16 mouse cellular contexts compared by ENCODE assay signal in genomic region chr17:73708451-73708850, GRCm38 (mm10). TPM values are rescaled to one million over a fixed set of nuclear protein-coding genes. Genes with fewer than 3 reads are reported as not detected.
A peak's percentile ranks its signal among the peaks of the same experiment; 100 is the strongest.
DNase-seq lines count a peak whose midpoint lies in the region; ATAC-seq lines count a peak whose summit lies in the region.
"Had no signal": no experiment of that assay in that cellular context is flagged by ENCODE, and none has a peak within 500 bp of the region (broad histone marks: within the 10 kb centered on the region; RNA-seq: fewer than 3 reads in every experiment).

No protein-coding gene starts in this region.

- peak overlapping the region; percentile 88 for H3K4me2 ChIP-seq in midbrain, embryonic 13.5 days (replicated peaks)
- H3K4me2 ChIP-seq in midbrain, embryonic 11.5 days = no peak overlapping the region
- peak overlapping the region; percentile 80 for H3K4me2 ChIP-seq in neural tube, embryonic 14.5 days (ENCODE audit: low read depth, low read length)

- intact Hi-C loops in heart, postnatal 14 days (cut with DNase I) = no loop called here

- H3K9ac ChIP-seq in midbrain, embryonic 13.5 days (replicated peaks) = no peak overlapping the region
- no peak overlapping the region for H3K9ac ChIP-seq in midbrain, embryonic 11.5 days (ENCODE audit: low read length)
- H3K9ac ChIP-seq in neural tube, embryonic 14.5 days (replicated peaks; ENCODE audit: low read depth, low read length) = no peak overlapping the region
- H3K9ac ChIP-seq: lung, embryonic 15.5 days had no signal

- ATAC-seq in midbrain, embryonic 13.5 days = no peak
- ATAC-seq in midbrain, embryonic 11.5 days (ENCODE audit: low FRiP score) = no peak
- no peak for ATAC-seq in neural tube, embryonic 14.5 days (ENCODE audit: low read depth)
- no peak for ATAC-seq in activated CD4-positive, CD25-positive, alpha-beta regulatory T cell, adult 4 months
- ATAC-seq: intestine, embryonic 16.5 days had no signal

- no peaks in the 10 kb centered on the region for H3K9me3 ChIP-seq in midbrain, embryonic 13.5 days
- peaks cover 2% of the 10 kb centered on the region; the same call in 1 of the 2 replicates for H3K9me3 ChIP-seq in midbrain, embryonic 11.5 days (ENCODE audit: control insufficient read depth, low read length)
- H3K9me3 ChIP-seq in neural tube, embryonic 14.5 days (ENCODE audit: control insufficient read depth, low read length) = no peaks in the 10 kb centered on the region
- H3K9me3 ChIP-seq: lung, embryonic 15.5 days had no signal

- peaks cover 40% of the 10 kb centered on the region for H3K27me3 ChIP-seq in midbrain, embryonic 13.5 days
- H3K27me3 ChIP-seq in midbrain, embryonic 11.5 days (ENCODE audit: control insufficient read depth, insufficient read depth, low read length) = peaks cover 21% of the 10 kb centered on the region
- H3K27me3 ChIP-seq in neural tube, embryonic 14.5 days (ENCODE audit: control insufficient read depth, insufficient read depth, low read length) = no peaks in the 10 kb centered on the region

- H3K4me3 ChIP-seq in midbrain, embryonic 13.5 days (replicated peaks) = peak overlapping the region; percentile 63; the same call in 1 of the 2 replicates
- H3K4me3 ChIP-seq in midbrain, embryonic 11.5 days (ENCODE audit: low read depth, low read length) = no peak overlapping the region
- peak overlapping the region; percentile 69 for H3K4me3 ChIP-seq in neural tube, embryonic 14.5 days (ENCODE audit: low read depth, low read length)
- H3K4me3 ChIP-seq: lung, embryonic 15.5 days had no signal

- peaks cover 25% of the 10 kb centered on the region for H3K4me1 ChIP-seq in midbrain, embryonic 13.5 days (replicated peaks)
- H3K4me1 ChIP-seq in midbrain, embryonic 11.5 days (ENCODE audit: control insufficient read depth, insufficient read depth, low read length) = peaks cover 5% of the 10 kb centered on the region; the same call in 1 of the 2 replicates
- peaks cover 16% of the 10 kb centered on the region for H3K4me1 ChIP-seq in neural tube, embryonic 14.5 days (ENCODE audit: control insufficient read depth, insufficient read depth, low read length)

- WGBS in midbrain, embryonic 13.5 days = 90% methylated on average over 6 of the region's 6 CpGs
- 90% methylated on average over 6 of the region's 6 CpGs for WGBS in midbrain, embryonic 11.5 days
- 87% methylated on average over 6 of the region's 6 CpGs for WGBS in neural tube, embryonic 14.5 days

- DNase-seq in heart, adult 11 months = peak; percentile 67
- no peak for DNase-seq in heart, postnatal 14 days
- DNase-seq in midbrain, embryonic 11.5 days (ENCODE audit: low spot score, missing footprints) = no peak
- peak; percentile 17 to 39 for DNase-seq in kidney, adult 8-10 months
- no peak for DNase-seq in left cerebral cortex, adult 11 months (ENCODE audit: low spot score)
- DNase-seq: gastrocnemius, adult 2 months; heart, postnatal 10 days; layer of hippocampus, adult 9-11 months; spleen, adult 18-20 months; thymus, postnatal 4 days had no signal

- H3K36me3 ChIP-seq in midbrain, embryonic 13.5 days = no peaks in the 10 kb centered on the region
- no peaks in the 10 kb centered on the region for H3K36me3 ChIP-seq in midbrain, embryonic 11.5 days (ENCODE audit: control insufficient read depth, insufficient read depth, low read length)
- no peaks in the 10 kb centered on the region for H3K36me3 ChIP-seq in neural tube, embryonic 14.5 days (ENCODE audit: control insufficient read depth, insufficient read depth, low read length)
- H3K36me3 ChIP-seq: embryonic facial prominence, embryonic 10.5 days; lung, embryonic 15.5 days had no signal

- peak overlapping the region; percentile 21; the same call in 1 of the 2 replicates for H3K27ac ChIP-seq in midbrain, embryonic 13.5 days
- no peak overlapping the region for H3K27ac ChIP-seq in midbrain, embryonic 11.5 days (ENCODE audit: low read depth, low read length)
- H3K27ac ChIP-seq in neural tube, embryonic 14.5 days (ENCODE audit: low read depth, low read length) = no peak overlapping the region
- H3K27ac ChIP-seq: embryonic facial prominence, embryonic 10.5 days; gastrocnemius, adult 2 months; lung, embryonic 15.5 days had no signal

RNA-seq across cellular contexts. Expression of gene Galnt14, which starts 1.8 kb away (rescaled TPM):
- total RNA-seq in heart, postnatal 14 days (2021) = not detected
- 16.0 and 16.9 TPM in 2 replicates for polyA plus RNA-seq in midbrain, embryonic 13.5 days (2015; fragmentation: Nextera tagmentation; extraction: Ambion mirVana)
- polyA plus RNA-seq in midbrain, embryonic 11.5 days (2014; fragmentation: Nextera tagmentation; extraction: Ambion mirVana) = 4.2 and 4.7 TPM in 2 replicates
- polyA plus RNA-seq in neural tube, embryonic 14.5 days (2014; fragmentation: Nextera tagmentation; extraction: Ambion mirVana) = 28.9 and 34.9 TPM in 2 replicates
- under 1 TPM; 0.48 to 0.79 TPM for polyA plus RNA-seq in activated CD4-positive, CD25-positive, alpha-beta regulatory T cell, adult 4 months (2017; shearing (Covaris generic))
- total RNA-seq: gastrocnemius, adult 2 months had no signal

Comparison
In these comparisons a context has a peak if more than half of its experiments do, and no peak if none do; other contexts are left out.
1. DNase-seq: peak in heart, adult 11 months (single experiment) and kidney, adult 8-10 months (2 of 2); none in heart, postnatal 14 days (0 of 2), midbrain, embryonic 11.5 days (single experiment) and left cerebral cortex, adult 11 months (single experiment).